Comparison of ENCODE assay signal across 8 mouse cellular contexts in genomic region chr7:121391225-121391983, GRCm38 (mm10). TPM values are rescaled to one million over a fixed set of nuclear protein-coding genes. Genes with fewer than 3 reads are reported as not detected.
DNase-seq lines count a peak whose midpoint lies in the region; ATAC-seq and TF ChIP-seq lines count a peak whose summit lies in the region.

Gene Hs3st2, plus strand, starts transcription at chr7:121391859.

- DNase-seq in heart, embryonic 10.5 days (ENCODE audit: low spot score) = peak; percentile 84
- no peak for DNase-seq in heart, adult 11 months
- DNase-seq in forelimb bud, embryonic 11.5 days (ENCODE audit: low read depth, low spot score) = peak; percentile 74
- DNase-seq in kidney, adult 9 months = peak; percentile 35
- peak; percentile 57 for DNase-seq in liver
- peak; percentile 46 for DNase-seq in testis, postnatal 14 days (ENCODE audit: low spot score)

- no peak within 1 kb of the TSS for H3K27ac ChIP-seq in heart, embryonic 10.5 days
- no peak within 1 kb of the TSS for H3K27ac ChIP-seq in bone marrow macrophage, adult 2 months (ENCODE audit: insufficient read depth, low read depth, low read length)
- H3K27ac ChIP-seq in neural tube, embryonic 14.5 days (ENCODE audit: low read depth, low read length) = no peak within 1 kb of the TSS

- H3K36me3 ChIP-seq in heart, embryonic 10.5 days = no peaks in the 10 kb centered on the region
- no peaks in the 10 kb centered on the region for H3K36me3 ChIP-seq in neural tube, embryonic 14.5 days (ENCODE audit: control insufficient read depth, insufficient read depth, low read length)

- peaks cover 17% of the 10 kb centered on the region for H3K4me1 ChIP-seq in heart, embryonic 10.5 days
- H3K4me1 ChIP-seq in bone marrow macrophage, adult 2 months (ENCODE audit: control insufficient read depth, insufficient read depth, low read length) = no peaks in the 10 kb centered on the region
- peaks cover 6% of the 10 kb centered on the region for H3K4me1 ChIP-seq in neural tube, embryonic 14.5 days (ENCODE audit: control insufficient read depth, insufficient read depth, low read length)

- H3K4me2 ChIP-seq in neural tube, embryonic 14.5 days (ENCODE audit: low read depth, low read length) = peak within 1 kb of the TSS; percentile 73

- no peak for TF ChIP-seq POLR2A in bone marrow macrophage, adult 2 months (IDR thresholded peaks at IDR 0.05; ENCODE audit: borderline replicate concordance, low read depth, low read length)

- peak within 1 kb of the TSS; percentile 54 for H3K9ac ChIP-seq in neural tube, embryonic 14.5 days (replicated peaks; ENCODE audit: low read depth, low read length)

- peak; percentile 65 for ATAC-seq in neural tube, embryonic 14.5 days (ENCODE audit: low read depth)

- peak within 1 kb of the TSS; percentile 39 for H3K4me3 ChIP-seq in heart, embryonic 10.5 days
- H3K4me3 ChIP-seq in bone marrow macrophage, adult 2 months (ENCODE audit: insufficient read depth, low read length) = no peak within 1 kb of the TSS
- peak within 1 kb of the TSS; percentile 48 for H3K4me3 ChIP-seq in neural tube, embryonic 14.5 days (ENCODE audit: low read depth, low read length)

- 5% methylated on average over 19 of the region's 22 CpGs for WGBS in heart, embryonic 10.5 days
- under 1% methylated on average over 22 of the region's 22 CpGs for WGBS in neural tube, embryonic 14.5 days

- H3K9me3 ChIP-seq in heart, embryonic 10.5 days = no peaks in the 10 kb centered on the region
- H3K9me3 ChIP-seq in neural tube, embryonic 14.5 days (ENCODE audit: control insufficient read depth, low read length) = no peaks in the 10 kb centered on the region

- peak; percentile 48 for TF ChIP-seq CTCF in bone marrow macrophage, adult 2 months (IDR thresholded peaks at IDR 0.05; ENCODE audit: low read depth, low read length)

- H3K27me3 ChIP-seq in heart, embryonic 10.5 days (ENCODE audit: insufficient read depth, poor library complexity, severe bottlenecking) = peaks cover 63% of the 10 kb centered on the region
- H3K27me3 ChIP-seq in neural tube, embryonic 14.5 days (ENCODE audit: control insufficient read depth, insufficient read depth, low read length) = peaks cover 26% of the 10 kb centered on the region

RNA-seq across cellular contexts. Expression of gene Hs3st2, which starts in this region (rescaled TPM):
- polyA plus RNA-seq in heart, embryonic 10.5 days (2016; fragmentation: Nextera tagmentation; extraction: Ambion mirVana) = 0.32 and 1.7 TPM in 2 replicates
- not detected in 2 replicates for polyA plus RNA-seq in bone marrow macrophage, adult 2 months (2012; ENCODE audit: insufficient read depth, insufficient read length, missing spikeins)
- polyA plus RNA-seq in neural tube, embryonic 14.5 days (2014; fragmentation: Nextera tagmentation; extraction: Ambion mirVana) = 21.1 and 21.9 TPM in 2 replicates
